Mouse (Mus musculus): ENCODE measurements around the gene Acp1.

GRCm38 (mm10) chr12:30936899-30937298 is 25.5 kb upstream of the Acp1 start:
- TF ChIP-seq POLR2A (IDR thresholded peaks at IDR 0.05; ENCODE audit: borderline replicate concordance, extremely low read depth, low read depth, low read length) (no peak), CTCF (IDR thresholded peaks at IDR 0.05; ENCODE audit: insufficient read depth, low read length) (no peak)
